Comparison of ENCODE assay signal across 8 mouse cellular contexts in the genomic region with DNA sequence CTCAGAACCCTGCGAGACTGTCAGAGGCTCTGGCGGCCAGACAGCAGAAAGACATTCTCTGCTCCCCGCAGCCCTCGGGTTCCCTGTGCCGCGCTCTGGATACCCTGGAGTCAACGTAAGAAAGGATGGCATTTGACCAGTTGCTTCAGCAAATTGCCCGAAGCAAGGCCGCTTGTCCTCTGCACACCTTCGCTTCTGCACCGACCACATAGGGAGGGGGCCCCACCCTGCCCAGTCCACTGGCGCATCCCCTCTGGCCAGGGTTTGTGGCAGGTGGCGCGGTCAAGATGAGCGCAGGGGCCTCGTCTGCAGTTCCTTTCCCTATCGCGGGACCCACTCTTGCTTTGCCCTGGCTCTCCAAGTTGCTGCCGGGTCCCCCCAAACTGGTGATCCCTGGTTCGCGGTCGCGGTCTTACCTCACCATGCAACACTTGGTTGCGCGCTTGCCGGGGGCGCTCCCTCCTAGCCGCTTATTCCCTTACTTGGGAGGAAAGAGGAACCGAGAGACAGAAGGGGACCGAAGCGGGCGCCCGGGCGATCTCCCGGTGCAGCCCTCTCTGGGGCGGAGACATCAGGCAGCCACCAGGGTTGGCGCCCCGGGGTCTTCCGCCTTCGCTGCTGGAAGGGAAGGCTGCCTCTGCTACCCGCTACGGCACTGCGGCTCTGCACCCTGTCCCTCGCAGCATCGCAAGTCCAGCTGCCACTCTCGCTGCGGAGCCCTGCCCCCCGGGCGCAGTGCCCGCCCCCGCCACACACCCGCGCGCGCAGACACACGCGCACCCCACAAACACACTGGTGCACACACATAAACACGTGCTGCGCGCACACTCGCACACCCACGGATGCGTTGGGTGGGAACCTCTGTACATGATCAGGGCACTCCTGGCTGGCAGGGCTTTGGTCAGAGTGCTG. TPM values are rescaled to one million over a fixed set of nuclear protein-coding genes. Genes with fewer than 3 reads are reported as not detected.
DNase-seq lines count a peak whose midpoint lies in the region; ATAC-seq lines count a peak whose summit lies in the region.

Gene Dgkg (minus strand): TSS at position 689 of the 912 bp plus-strand sequence.

- DNase-seq in ES-CJ7 (ENCODE audit: low read depth, low spot score): peak; percentile 14
- peak; percentile 71 for DNase-seq in cerebellum, adult 8-10 months
- DNase-seq in frontal cortex, postnatal 14 days (ENCODE audit: low spot score in 2 of 2): peak; percentile 35 to 48
- peak; percentile 41 for DNase-seq in left cerebral cortex, adult 11 months (ENCODE audit: low spot score)
- DNase-seq in lung, postnatal 10 days: peak; percentile 32
- peak; percentile 66 for DNase-seq in retina, postnatal 1 day
- peak; percentile 26 for DNase-seq in urinary bladder, postnatal 14 days (ENCODE audit: low spot score)

- peak within 1 kb of the TSS; percentile 71 for H3K9ac ChIP-seq in hindbrain, embryonic 13.5 days

- WGBS in hindbrain, embryonic 13.5 days: under 1% methylated on average over 61 of the region's 63 CpGs

- H3K4me3 ChIP-seq in hindbrain, embryonic 13.5 days: peak within 1 kb of the TSS; percentile 54

- H3K4me2 ChIP-seq in hindbrain, embryonic 13.5 days: peak within 1 kb of the TSS; percentile 95

- H3K27ac ChIP-seq in hindbrain, embryonic 13.5 days: no peak within 1 kb of the TSS

- H3K9me3 ChIP-seq in hindbrain, embryonic 13.5 days: no peaks in the 10 kb centered on the region

- H3K36me3 ChIP-seq in hindbrain, embryonic 13.5 days: no peaks in the 10 kb centered on the region

- peaks cover 56% of the 10 kb centered on the region for H3K27me3 ChIP-seq in hindbrain, embryonic 13.5 days

- ATAC-seq in hindbrain, embryonic 13.5 days (ENCODE audit: low FRiP score): peak; percentile 77

- peaks cover 17% of the 10 kb centered on the region for H3K4me1 ChIP-seq in hindbrain, embryonic 13.5 days (replicated peaks)

RNA-seq across cellular contexts. Expression of gene Dgkg, which starts in this region (rescaled TPM):
- polyA plus RNA-seq in hindbrain, embryonic 13.5 days (2015; fragmentation: Nextera tagmentation; extraction: Ambion mirVana): 0.80 and 0.84 TPM in 2 replicates

Comparison
In these comparisons a context has a peak if more than half of its experiments do, and no peak if none do; other contexts are left out.
1. Peak in ATAC-seq, H3K4me3 ChIP-seq, H3K9ac ChIP-seq and H3K4me2 ChIP-seq in hindbrain, embryonic 13.5 days; RNA of the gene not detected or under 1 TPM.
2. DNase-seq: peak in every context shown above with its lines; median percentile 71 in cerebellum, adult 8-10 months; 66 in retina, postnatal 1 day; 42 in frontal cortex, postnatal 14 days; 41 in left cerebral cortex, adult 11 months; 32 in lung, postnatal 10 days; 26 in urinary bladder, postnatal 14 days; 14 in ES-CJ7.